Mouse (Mus musculus) cortical plate, adult 2 months (tissue): ENCODE data around the gene Prss43.

Experiments
- CTCF ChIP-seq: fragments of 200-500 bp; IDR thresholded peaks from 2 replicates; pipeline ENCODE4 v1.5.1; 2011; ENCODE audit warnings: mild to moderate bottlenecking, control low read depth, low read length; ENCODE audit not compliant: insufficient read depth; ENCODE audit errors: extremely low read depth
- POLR2A ChIP-seq: fragments of 200-500 bp; IDR thresholded peaks from 2 replicates; pipeline ENCODE4 v1.6.1; 2011; ENCODE audit warnings: mild to moderate bottlenecking, low read length, control low read depth; ENCODE audit not compliant: insufficient read depth; ENCODE audit errors: extremely low read depth

GRCm38 (mm10) chr9:110803294-110803693 is 23.2 kb upstream of the Prss43 start:
- TF ChIP-seq CTCF (no peak), POLR2A (no peak)
